Mouse (Mus musculus): Measurements from ENCODE around the gene Mettl22.
A peak's percentile ranks its signal among the peaks of the same experiment; 100 is the strongest.

Mettl22 gene

DNA sequence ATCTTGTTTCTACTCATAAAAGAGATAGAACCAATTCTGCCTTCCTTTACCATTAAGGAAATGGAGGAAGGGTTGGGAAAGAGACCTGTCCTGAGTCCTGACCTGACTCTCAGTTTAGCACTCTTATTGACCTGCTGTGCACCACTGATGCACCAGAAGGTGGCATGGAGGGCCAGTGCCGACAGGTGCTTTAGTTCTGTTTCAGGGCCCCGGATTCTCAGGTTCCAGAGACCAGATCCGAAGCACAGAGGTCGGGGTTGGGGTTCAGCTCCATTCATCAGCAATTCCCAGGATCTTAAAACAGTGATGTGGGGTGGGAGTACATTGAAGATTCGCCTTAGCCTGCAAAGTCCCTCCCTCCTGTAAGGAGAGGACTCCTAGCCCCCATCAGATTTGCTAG is 42.2 kb downstream of the Mettl22 start:
- DNase-seq (ENCODE audit: low spot score in 2 of 2), result no peak

- peak; percentile 90 to 94 for DNase-seq (ENCODE audit: low spot score in 2 of 2)
These were observed 42.8 kb downstream of the Mettl22 start, which contains the start of gene Abat for GRCm38 (mm10) chr16:8513236-8513906. Gene Abat, plus strand, starts transcription at chr16:8513429.

DNA sequence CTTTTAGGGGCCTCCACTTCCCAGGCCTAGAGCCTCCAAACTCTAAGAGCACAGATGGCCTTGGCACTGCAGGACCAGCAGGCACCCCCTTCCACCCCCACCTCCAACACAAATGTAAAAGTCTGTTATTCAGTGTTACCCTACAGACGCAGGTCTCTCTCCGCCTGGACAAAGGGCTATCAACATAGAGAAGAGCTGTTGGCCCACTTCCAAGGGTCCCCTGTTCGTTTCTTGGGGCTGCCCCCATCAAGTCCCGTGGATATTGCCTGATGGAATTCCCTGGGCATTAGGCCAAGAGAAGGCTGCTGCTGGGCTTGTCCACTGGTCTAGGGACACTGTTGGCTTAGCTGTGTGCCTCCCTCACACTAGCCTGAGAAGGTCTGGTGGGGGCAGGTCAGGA is 43.6 kb downstream of the Mettl22 start:
- no peak for DNase-seq (ENCODE audit: low spot score in 2 of 2)

DNA sequence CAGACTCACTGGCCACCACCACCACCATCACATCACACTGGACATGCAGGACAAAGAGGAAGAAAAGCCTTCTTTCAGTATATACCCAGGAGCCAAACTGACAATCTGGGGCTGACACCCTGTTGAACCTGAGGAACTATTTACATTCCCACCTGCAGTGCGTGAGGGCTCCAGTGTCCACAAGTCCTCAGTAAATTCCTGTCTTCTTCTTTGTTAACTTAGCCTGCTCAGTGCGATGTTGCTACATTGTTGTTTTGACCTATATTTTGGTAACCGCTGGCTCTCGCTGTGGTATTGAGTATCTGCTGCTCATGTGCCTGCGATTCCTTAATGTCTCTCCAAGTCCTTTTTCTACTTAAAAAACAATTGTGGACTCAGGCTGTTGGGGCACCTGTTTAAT is 49.9 kb downstream of the Mettl22 start:
- DNase-seq (ENCODE audit: low spot score in 2 of 2), result no peak

DNA sequence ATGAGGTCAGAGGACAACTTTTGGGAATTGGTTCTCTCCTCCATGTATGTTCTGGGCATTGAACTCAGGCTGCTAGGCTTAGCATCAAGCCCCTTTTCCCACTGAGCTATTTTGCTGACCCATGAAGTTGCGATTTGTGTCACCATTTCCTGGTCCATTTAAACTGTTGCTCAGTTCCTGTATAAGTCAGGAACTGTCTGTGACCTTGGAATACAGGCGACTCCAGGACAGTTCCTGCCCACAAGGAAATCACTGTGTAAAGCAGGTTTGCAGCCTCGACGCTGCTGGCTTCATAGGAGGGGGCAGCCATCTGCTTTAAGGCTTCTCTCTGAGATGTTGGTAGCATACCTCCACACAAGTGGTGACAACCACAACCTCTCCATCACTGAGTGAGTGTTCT is 50.7 kb downstream of the Mettl22 start:
- DNase-seq (ENCODE audit: low spot score in 2 of 2), result no peak

DNA sequence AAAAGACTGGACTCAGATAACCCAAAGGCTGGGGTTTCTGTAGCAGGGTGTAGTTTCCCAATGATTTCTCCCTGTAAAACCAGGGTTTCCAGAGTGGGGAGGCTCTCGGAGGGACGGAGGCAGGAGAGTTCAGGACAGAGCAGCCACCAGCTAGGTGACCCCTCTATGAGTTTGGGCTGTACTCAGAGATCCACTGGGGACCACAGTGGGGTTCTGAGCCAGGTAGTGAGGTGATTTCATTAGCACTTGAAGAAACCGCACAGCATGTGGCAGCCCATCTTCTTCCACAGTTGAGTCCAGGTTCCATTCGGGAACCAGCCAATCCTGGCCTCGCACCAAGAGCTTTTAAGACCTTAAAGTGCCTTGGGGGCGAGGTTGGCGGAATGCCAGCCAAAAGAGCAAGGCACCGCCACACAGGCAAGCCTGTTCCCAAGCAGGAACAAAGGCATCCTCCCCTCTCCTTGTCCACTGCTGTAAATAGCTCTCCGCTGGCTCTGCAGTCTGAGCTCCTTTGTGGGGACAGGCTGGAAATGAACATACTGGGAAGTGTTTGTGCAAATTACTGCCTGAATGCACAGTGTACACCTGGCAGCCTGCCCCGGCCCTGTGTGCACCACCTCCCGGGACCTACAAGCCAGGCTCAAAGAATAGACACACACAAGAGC is 53.0 kb downstream of the Mettl22 start:
- DNase-seq (ENCODE audit: low spot score in 2 of 2), result peak; percentile 39

DNA sequence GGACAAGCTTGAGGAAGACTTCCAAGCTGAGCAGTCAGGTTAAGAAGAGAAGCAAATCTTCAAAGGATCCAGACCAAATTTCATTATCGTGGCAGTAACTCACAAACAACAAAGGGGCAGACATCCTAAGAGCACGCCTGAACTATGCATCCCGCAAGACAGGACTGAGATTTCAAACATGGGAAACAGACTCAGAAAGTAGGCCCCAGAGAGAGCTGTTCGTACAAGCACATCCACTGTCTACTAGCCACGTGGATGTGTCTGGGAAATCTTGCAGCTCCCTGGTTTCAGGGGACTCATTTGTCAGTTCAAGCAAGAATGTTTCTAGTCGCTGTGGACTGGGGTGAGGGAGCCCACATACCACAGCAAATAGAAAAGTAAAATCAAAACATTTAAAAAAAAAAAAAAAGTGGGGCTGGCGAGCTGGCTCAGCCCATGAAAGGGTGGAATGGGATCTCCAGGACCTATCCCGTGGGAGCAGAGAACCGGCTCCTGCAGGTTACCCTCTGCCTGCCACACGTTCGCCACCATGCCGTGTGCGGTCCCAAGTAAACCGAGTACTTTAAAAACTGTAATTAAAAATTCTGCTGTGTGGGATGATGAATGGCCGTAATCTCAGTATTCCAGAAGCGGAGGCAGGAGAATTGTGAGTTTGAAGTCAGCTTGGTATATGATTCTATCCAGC is 53.7 kb downstream of the Mettl22 start:
- no peak for DNase-seq (ENCODE audit: low spot score in 2 of 2)

GRCm38 (mm10) chr16:8525293-8525692 is 54.7 kb downstream of the Mettl22 start:
- no peak for DNase-seq (ENCODE audit: low spot score in 2 of 2)

DNA sequence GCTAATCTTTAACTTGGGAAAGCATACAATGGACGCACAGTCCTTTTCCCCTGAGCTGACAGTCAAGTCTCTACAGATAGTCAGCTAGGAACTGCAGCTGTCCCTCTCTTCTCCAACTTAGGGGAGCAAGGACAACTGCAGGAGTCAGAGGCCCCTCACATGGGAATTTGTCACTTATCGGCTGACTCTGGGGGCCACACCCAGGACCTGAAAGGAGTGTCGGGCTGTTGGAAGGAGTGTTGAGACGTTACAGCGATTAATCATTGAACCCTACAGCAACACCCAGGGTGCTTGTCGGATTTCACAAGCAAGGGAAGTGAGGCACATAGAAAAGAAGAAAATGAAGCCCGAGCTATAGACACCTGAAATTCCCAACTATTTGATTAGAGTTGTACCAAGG is 55.3 kb downstream of the Mettl22 start:
- DNase-seq (ENCODE audit: low spot score in 2 of 2), result no peak

- no peak for DNase-seq (ENCODE audit: low spot score in 2 of 2)
These were observed 58.8 kb downstream of the Mettl22 start for GRCm38 (mm10) chr16:8529389-8529788.

DNA sequence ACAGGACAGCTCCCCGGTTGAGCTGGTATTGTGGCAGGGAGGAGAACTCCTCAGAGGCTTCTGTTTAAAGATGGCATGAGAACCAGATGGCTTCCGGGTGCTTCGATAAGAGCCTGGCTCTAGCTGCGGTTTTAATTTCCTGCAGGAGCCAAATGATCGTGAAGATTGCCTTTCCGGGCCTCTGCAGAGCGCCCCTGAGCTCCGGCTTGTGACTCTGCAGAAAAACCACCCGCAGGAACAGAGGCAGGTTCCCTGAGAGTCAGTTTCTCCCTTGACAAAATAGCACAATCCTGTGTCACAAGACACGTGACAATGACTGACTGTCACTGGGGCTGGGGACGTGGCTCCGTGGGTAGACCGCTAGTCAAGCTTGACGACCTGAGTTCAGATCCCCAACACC is 59.4 kb downstream of the Mettl22 start:
- DNase-seq (ENCODE audit: low spot score in 2 of 2), result no peak

DNA sequence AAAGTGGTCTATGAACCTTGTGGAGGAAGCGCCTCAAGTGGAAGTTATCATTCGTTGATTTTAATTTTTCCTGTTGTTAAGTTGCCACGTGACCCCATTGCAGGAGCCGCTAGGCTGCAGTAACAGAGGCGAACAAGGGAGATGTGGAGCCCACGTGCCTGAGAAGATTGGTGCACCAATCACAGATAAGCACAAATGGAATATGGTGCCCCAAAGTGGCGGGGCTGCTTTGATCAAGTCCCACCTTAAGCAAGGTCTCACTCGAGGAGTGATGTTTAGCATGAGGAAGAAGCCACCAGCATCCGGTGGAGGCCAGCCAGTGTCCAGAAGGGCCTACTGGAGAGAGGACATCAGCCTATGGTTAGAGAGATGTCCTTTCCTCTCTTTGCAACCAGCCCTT is 61.9 kb downstream of the Mettl22 start:
- DNase-seq (ENCODE audit: low spot score in 2 of 2), result no peak

- no peak for DNase-seq (ENCODE audit: low spot score in 2 of 2)
These were observed 62.3 kb downstream of the Mettl22 start for GRCm38 (mm10) chr16:8532894-8533293.

DNA sequence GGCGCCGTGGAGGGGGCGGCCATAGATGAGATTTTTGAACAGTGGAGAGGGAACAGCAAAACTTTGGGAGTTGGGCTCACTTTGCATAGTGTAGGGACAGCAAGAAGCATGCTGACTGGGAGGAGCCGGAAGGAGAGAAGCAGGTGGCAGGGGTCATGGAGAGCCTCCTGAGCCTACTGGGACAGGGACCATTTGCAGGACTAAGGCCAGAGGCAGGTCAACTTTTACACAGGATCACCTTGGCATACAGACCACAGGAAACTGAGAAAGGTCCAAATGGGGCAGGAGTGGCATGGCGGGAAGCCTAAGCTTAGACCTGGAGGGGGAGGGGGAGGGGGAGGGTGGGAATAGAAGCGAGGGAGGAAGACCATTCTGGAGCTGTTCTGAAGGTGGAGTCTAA is 62.9 kb downstream of the Mettl22 start:
- no peak for DNase-seq (ENCODE audit: low spot score in 2 of 2)

DNA sequence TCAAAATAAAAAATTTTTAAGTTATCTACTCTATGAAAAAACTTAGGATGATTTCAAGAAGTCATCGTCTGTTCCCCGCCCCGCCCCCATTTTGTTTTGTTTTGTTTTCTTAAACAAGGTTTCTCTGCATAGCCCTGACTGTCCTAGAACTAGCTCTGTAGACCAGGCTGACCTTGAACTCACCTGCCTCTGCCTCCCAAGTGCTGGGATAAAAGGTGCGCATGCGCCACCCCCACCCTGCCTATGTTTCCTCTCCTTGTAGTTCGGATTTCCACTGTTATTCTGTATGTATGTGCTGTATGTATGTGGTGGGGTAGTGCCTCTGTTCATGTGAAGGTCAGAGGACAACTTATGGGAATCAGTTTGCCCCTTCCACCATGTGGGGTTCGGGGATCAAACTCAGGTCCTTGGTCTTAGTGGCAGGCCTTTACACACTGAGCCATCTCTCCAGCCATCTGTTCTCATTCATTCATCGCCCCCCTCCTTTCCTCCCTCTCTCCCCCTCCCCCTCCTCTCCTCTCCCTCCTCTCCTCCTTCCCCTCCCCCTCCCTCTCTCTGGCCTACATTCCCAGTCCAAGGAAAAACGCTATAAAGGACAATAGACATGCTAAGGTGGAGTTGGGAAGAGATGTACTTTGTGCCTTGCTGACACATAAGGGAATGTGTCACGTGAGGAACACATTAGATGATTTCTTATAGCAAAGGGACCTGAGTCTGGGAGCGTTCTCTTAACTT is 64.0 kb downstream of the Mettl22 start:
- DNase-seq (ENCODE audit: low spot score in 2 of 2), result no peak

DNA sequence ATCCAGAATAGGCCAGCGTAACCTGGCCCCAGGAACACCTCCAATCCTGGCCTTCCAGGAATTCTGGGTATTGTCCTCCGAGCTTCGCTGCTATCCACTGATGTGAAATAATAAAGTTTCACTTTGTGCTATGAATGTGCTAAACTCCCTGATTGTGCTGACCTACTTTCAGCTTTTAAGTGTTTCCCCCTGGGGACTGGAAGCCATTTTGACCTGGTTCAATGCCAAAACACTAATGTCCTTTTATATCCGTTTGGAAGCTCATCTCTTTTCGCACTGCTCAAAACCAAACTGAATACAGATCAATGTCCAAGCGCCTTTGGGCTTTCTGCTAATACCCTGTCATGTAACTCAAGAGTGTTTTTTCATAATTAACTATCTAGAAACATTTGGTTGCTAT is 64.8 kb downstream of the Mettl22 start:
- DNase-seq (ENCODE audit: low spot score in 2 of 2), result no peak

DNA sequence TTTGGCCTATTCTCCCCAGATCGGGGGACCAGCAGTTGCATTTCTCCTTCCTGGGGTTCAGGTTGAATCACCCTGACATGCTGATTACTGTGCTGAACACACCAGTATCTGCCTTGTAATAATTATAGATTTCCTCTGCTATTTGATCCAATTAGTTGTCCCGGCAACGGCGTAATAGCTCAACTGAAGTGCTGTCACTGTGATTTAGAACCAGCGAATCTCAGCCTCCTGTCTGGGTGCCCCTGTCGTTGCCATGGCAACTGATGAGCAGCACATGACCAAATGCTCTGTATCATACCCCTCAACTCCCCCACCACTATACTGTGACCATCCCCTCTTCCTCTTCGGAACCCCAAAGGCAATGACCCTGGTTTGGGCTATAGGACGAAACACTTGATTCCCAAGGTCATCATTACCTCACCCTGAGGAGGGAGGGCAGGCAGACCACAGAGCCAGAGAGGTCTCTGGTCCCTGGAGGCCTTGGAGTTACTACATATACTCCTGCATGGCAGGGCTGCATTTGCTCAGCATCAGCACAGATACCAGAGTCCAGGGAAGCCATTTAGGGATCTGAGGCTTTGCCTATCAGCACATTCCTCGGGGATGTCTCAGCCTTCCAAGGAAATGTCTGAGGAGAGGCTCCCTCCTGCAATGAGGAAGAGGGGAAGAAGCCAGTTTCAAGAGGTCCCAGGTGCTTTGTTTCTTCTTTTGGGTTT is 68.7 kb downstream of the Mettl22 start:
- peak; percentile 29 to 74 for DNase-seq (ENCODE audit: low spot score in 2 of 2)
